Mouse (Mus musculus) neural tube, embryonic 11.5 days (tissue): ENCODE measurements around the gene Mlec. TPM values are rescaled to one million over a fixed set of nuclear protein-coding genes. Genes with fewer than 3 reads are reported as not detected.

Experiments
- ATAC-seq: fragments of 200-750 bp; cut with Nextera tagmentation; 2 replicates; pipeline ENCODE4 v1.8.0; 2017; ENCODE audit warnings: moderate number of reproducible peaks, mild to moderate bottlenecking, moderate TSS enrichment, moderate library complexity; ENCODE audit not compliant: insufficient read depth, low FRiP score, low TSS enrichment
- DNase-seq: peaks from one replicate; pipeline ENCODE4 v3.0.0-alpha.2; 2015; ENCODE audit warnings: low spot score
- H3K27ac ChIP-seq: fragments of 300-500 bp; sonication (generic); 2 replicates; pipeline ENCODE4 v1.5.1; 2014; ENCODE audit warnings: low read depth, mild to moderate bottlenecking, low read length
- H3K27me3 ChIP-seq: fragments of 300-500 bp; sonication (generic); 2 replicates; pipeline ENCODE4 v1.6.1; 2014; ENCODE audit warnings: mild to moderate bottlenecking, low read length, mixed read lengths; ENCODE audit not compliant: control insufficient read depth, insufficient read depth
- H3K36me3 ChIP-seq: fragments of 300-500 bp; sonication (generic); 2 replicates; pipeline ENCODE4 v1.6.1; 2014; ENCODE audit warnings: mild to moderate bottlenecking, low read length, moderate library complexity, mixed read lengths; ENCODE audit not compliant: control insufficient read depth, insufficient read depth
- H3K4me1 ChIP-seq: fragments of 300-500 bp; sonication (generic); 2 replicates; pipeline ENCODE4 v1.6.1; 2014; ENCODE audit warnings: low read length, mixed read lengths; ENCODE audit not compliant: control insufficient read depth, insufficient read depth
- H3K4me2 ChIP-seq: fragments of 300-500 bp; sonication (generic); 2 replicates; pipeline ENCODE4 v1.6.1; 2014; ENCODE audit warnings: low read depth, mild to moderate bottlenecking, moderate library complexity
- H3K4me3 ChIP-seq: fragments of 300-500 bp; sonication (generic); 2 replicates; pipeline ENCODE4 v1.5.1; 2014; ENCODE audit warnings: low read depth, low read length
- H3K9ac ChIP-seq: fragments of 300-500 bp; sonication (generic); 2 replicates; pipeline ENCODE4 v1.6.1; 2014; ENCODE audit warnings: mild to moderate bottlenecking, low read length
- H3K9me3 ChIP-seq: fragments of 300-500 bp; sonication (generic); 2 replicates; pipeline ENCODE4 v1.6.1; 2016; ENCODE audit warnings: low read length; ENCODE audit not compliant: control insufficient read depth
- WGBS: fragments of 180-500 bp; shearing (Covaris S2); extraction: QIAGEN DNeasy Blood & Tissue Kit; methylation state at CpG from one replicate; pipeline ENCODE4 v1.1.7; 2014; 5-methylcytosine and 5-hydroxymethylcytosine counted together
- polyA plus RNA-seq: library from polyadenylated mRNA; unstranded; fragments of >200 nt; fragmentation: Nextera tagmentation; extraction: Ambion mirVana; gene quantifications from 2 replicates; pipeline ENCODE4 v1.2.1, GENCODE M21; 2014

Mlec gene
- polyA plus RNA-seq, 1 experiment from 2014 or later = 56.9 TPM

GRCm38 (mm10) chr5:115126578-115127312, 31.2 kb downstream of the Mlec start:
- Histone ChIP-seq H3K4me3 (no peak overlapping the region), H3K4me2 (no peak overlapping the region), H3K9me3 (no peaks in the 10 kb centered on the region), H3K9ac (no peak overlapping the region), H3K36me3 (peaks cover 11% of the 10 kb centered on the region), H3K27me3 (no peaks in the 10 kb centered on the region), H3K27ac (no peak overlapping the region), H3K4me1 (peaks cover 3% of the 10 kb centered on the region)
- WGBS = 92% methylated on average over 28 of the region's 28 CpGs
- DNase-seq (no peak), ATAC-seq (no peak)

- H3K27me3 ChIP-seq = no peaks in the 10 kb centered on the region
- peaks cover 11% of the 10 kb centered on the region for H3K36me3 ChIP-seq
- H3K9ac ChIP-seq = no peak overlapping the region
- no peak overlapping the region for H3K4me3 ChIP-seq
- H3K4me2 ChIP-seq = no peak overlapping the region
- DNase-seq (peak; percentile 84), ATAC-seq (no peak)
- H3K4me1 ChIP-seq = peaks cover 3% of the 10 kb centered on the region
- 27% methylated on average over 24 of the region's 24 CpGs for WGBS
- no peak overlapping the region for H3K27ac ChIP-seq
- H3K9me3 ChIP-seq = no peaks in the 10 kb centered on the region
These were observed 32.6 kb downstream of the Mlec start for GRCm38 (mm10) chr5:115125211-115125871.

- H3K4me3 ChIP-seq = no peak overlapping the region
- H3K27ac ChIP-seq = no peak overlapping the region
- 95% methylated on average over 6 of the region's 6 CpGs for WGBS
These were observed 33.3 kb downstream of the Mlec start for GRCm38 (mm10) chr5:115124690-115125089.

GRCm38 (mm10) chr5:115120978-115121377, 37.0 kb downstream of the Mlec start:
- no peaks in the 10 kb centered on the region for H3K9me3 ChIP-seq
- DNase-seq (no peak), ATAC-seq (no peak)
- no peak overlapping the region for H3K4me3 ChIP-seq
- H3K27ac ChIP-seq = no peak overlapping the region
- H3K4me2 ChIP-seq = no peak overlapping the region
- 76% methylated on average over 5 of the region's 5 CpGs for WGBS
- peaks cover 7% of the 10 kb centered on the region for H3K36me3 ChIP-seq
- H3K27me3 ChIP-seq = no peaks in the 10 kb centered on the region
- H3K9ac ChIP-seq = no peak overlapping the region
- H3K4me1 ChIP-seq = peaks cover 2% of the 10 kb centered on the region

More at GRCm38 (mm10) chr5:115124690-115125089, 33.3 kb downstream of the Mlec start:
- Histone ChIP-seq H3K4me2 (no peak overlapping the region), H3K4me1 (peaks cover 3% of the 10 kb centered on the region), H3K27me3 (no peaks in the 10 kb centered on the region), H3K36me3 (peaks cover 10% of the 10 kb centered on the region), H3K9me3 (no peaks in the 10 kb centered on the region), H3K9ac (no peak overlapping the region; the same call in 1 of the 2 replicates)
- DNase-seq (no peak), ATAC-seq (no peak)

GRCm38 (mm10) chr5:115118961-115119570, 38.9 kb downstream of the Mlec start, which contains the start of gene Acads:
Gene Acads (minus strand): TSS chr5:115119346.
- WGBS = under 1% methylated on average over 39 of the region's 39 CpGs
- Histone ChIP-seq H3K27ac (peak within 1 kb of the TSS; percentile 56; the same call in 1 of the 2 replicates), H3K4me2 (peak within 1 kb of the TSS; percentile 83), H3K9me3 (no peaks in the 10 kb centered on the region), H3K27me3 (no peaks in the 10 kb centered on the region), H3K9ac (peak within 1 kb of the TSS; percentile 89), H3K4me3 (peak within 1 kb of the TSS; percentile 85), H3K36me3 (peaks cover 7% of the 10 kb centered on the region; the same call in 1 of the 2 replicates), H3K4me1 (no peaks in the 10 kb centered on the region; the same call in 1 of the 2 replicates)
- peak; percentile 92 for DNase-seq
- ATAC-seq = peak; percentile 95

- H3K4me1 ChIP-seq = no peaks in the 10 kb centered on the region; the same call in 1 of the 2 replicates
- no peaks in the 10 kb centered on the region for H3K27me3 ChIP-seq
- H3K27ac ChIP-seq = no peak overlapping the region
- no peak for ATAC-seq
- H3K4me2 ChIP-seq = no peak overlapping the region
- H3K9me3 ChIP-seq = no peaks in the 10 kb centered on the region
- H3K9ac ChIP-seq = no peak overlapping the region
- no peak for DNase-seq
- 96% methylated on average over 13 of the region's 13 CpGs for WGBS
- H3K4me3 ChIP-seq = no peak overlapping the region
- peaks cover 7% of the 10 kb centered on the region for H3K36me3 ChIP-seq
These were observed 40.5 kb downstream of the Mlec start for GRCm38 (mm10) chr5:115117467-115117866.

- ATAC-seq (no peak), DNase-seq (no peak)
- H3K9me3 ChIP-seq = no peaks in the 10 kb centered on the region
- no peak overlapping the region for H3K27ac ChIP-seq
- 82% methylated on average over 3 of the region's 3 CpGs for WGBS
- no peak overlapping the region for H3K4me2 ChIP-seq
- no peaks in the 10 kb centered on the region; the same call in 1 of the 2 replicates for H3K4me1 ChIP-seq
- H3K36me3 ChIP-seq = peaks cover 7% of the 10 kb centered on the region
- H3K27me3 ChIP-seq = no peaks in the 10 kb centered on the region
- no peak overlapping the region for H3K4me3 ChIP-seq
- no peak overlapping the region for H3K9ac ChIP-seq
These were observed 41.6 kb downstream of the Mlec start for GRCm38 (mm10) chr5:115116426-115116825.

GRCm38 (mm10) chr5:115114501-115114900, 43.5 kb downstream of the Mlec start:
- peaks cover 7% of the 10 kb centered on the region for H3K36me3 ChIP-seq
- H3K4me1 ChIP-seq = no peaks in the 10 kb centered on the region; the same call in 1 of the 2 replicates
- H3K9me3 ChIP-seq = no peaks in the 10 kb centered on the region
- 94% methylated on average over 8 of the region's 8 CpGs for WGBS
- H3K4me3 ChIP-seq = no peak overlapping the region
- DNase-seq (no peak), ATAC-seq (no peak)
- no peaks in the 10 kb centered on the region for H3K27me3 ChIP-seq
- no peak overlapping the region for H3K9ac ChIP-seq
- H3K27ac ChIP-seq = no peak overlapping the region
- no peak overlapping the region for H3K4me2 ChIP-seq
